Mouse (Mus musculus) thymus, adult 2 months (tissue): Measurements from ENCODE around the gene Fgfr1op2. TPM values are rescaled to one million over a fixed set of nuclear protein-coding genes. Genes with fewer than 3 reads are reported as not detected.
A peak's percentile ranks its signal among the peaks of the same experiment; 100 is the strongest.

Source experiments
- DNase-seq: peaks from one replicate; pipeline ENCODE4 v3.0.0; 2021
- H3K27ac ChIP-seq: fragments of 200-500 bp; 2 replicates; pipeline ENCODE4 v1.5.1; 2012; ENCODE audit warnings: low read length, control low read depth; ENCODE audit not compliant: control insufficient read depth, insufficient read depth
- H3K27me3 ChIP-seq: fragments of 200-500 bp; 2 replicates; pipeline ENCODE4 v1.6.1; 2012; ENCODE audit warnings: mild to moderate bottlenecking, low read length, moderate library complexity, mixed read lengths; ENCODE audit not compliant: control insufficient read depth, insufficient read depth
- H3K36me3 ChIP-seq: fragments of 200-500 bp; 2 replicates; pipeline ENCODE4 v1.6.1; 2012; ENCODE audit warnings: mild to moderate bottlenecking, low read length, moderate library complexity; ENCODE audit not compliant: control insufficient read depth, insufficient read depth
- H3K4me1 ChIP-seq: fragments of 200-500 bp; replicated peaks from 2 replicates; pipeline ENCODE4 v1.6.1; 2012; ENCODE audit warnings: low read length; ENCODE audit not compliant: control insufficient read depth, insufficient read depth
- H3K4me3 ChIP-seq: fragments of 200-500 bp; 2 replicates; pipeline ENCODE4 v1.5.1; 2012; ENCODE audit warnings: mild to moderate bottlenecking, low read length, control low read depth, moderate library complexity; ENCODE audit not compliant: control insufficient read depth, insufficient read depth
- CTCF ChIP-seq: fragments of 200-500 bp; IDR thresholded peaks from 2 replicates; pipeline ENCODE4 v1.5.1; 2012; ENCODE audit warnings: mild to moderate bottlenecking, control low read depth, low read length, moderate library complexity, borderline replicate concordance; ENCODE audit not compliant: control insufficient read depth, poor library complexity, insufficient read depth; ENCODE audit errors: extremely low read depth
- POLR2A ChIP-seq: fragments of 200-500 bp; IDR thresholded peaks from 2 replicates; pipeline ENCODE4 v1.6.1; 2012; ENCODE audit warnings: mild to moderate bottlenecking, low read length, control low read depth, moderate library complexity; ENCODE audit not compliant: control insufficient read depth, poor library complexity, insufficient read depth; ENCODE audit errors: extremely low read depth
- WGBS: fragments of 180-500 bp; shearing (Covaris S2); methylation state at CpG from one replicate; pipeline ENCODE4 v1.1.7; 2018; 5-methylcytosine and 5-hydroxymethylcytosine counted together
- polyA plus RNA-seq: library from polyadenylated mRNA; depleted of rRNA; stranded (reverse); fragments of >200 nt; gene quantifications from 2 replicates; pipeline ENCODE4 v1.2.3, GENCODE M21; 2012; rRNA removed

The Fgfr1op2 gene
- polyA plus RNA-seq, result 156 and 184 TPM in 2 replicates

GRCm38 (mm10) chr6:146576903-146577302, at the start of gene Fgfr1op2:
Fgfr1op2 (plus strand) TSS chr6:146577203.
- Histone ChIP-seq H3K27ac (peak within 1 kb of the TSS; percentile 87), H3K36me3 (no peaks in the 10 kb centered on the region), H3K4me1 (peaks cover 6% of the 10 kb centered on the region; the same call in 1 of the 2 replicates), H3K4me3 (peak within 1 kb of the TSS; percentile 88), H3K27me3 (no peaks in the 10 kb centered on the region)
- TF ChIP-seq CTCF (no peak), POLR2A (no peak)
- no peak for DNase-seq
- 0% methylated on average over 13 of the region's 13 CpGs for WGBS

GRCm38 (mm10) chr6:146527537-146527936, 49.5 kb upstream of the Fgfr1op2 start:
- 98% methylated on average over 2 of the region's 2 CpGs for WGBS
- H3K4me1 ChIP-seq, result peaks cover 13% of the 10 kb centered on the region

DNA sequence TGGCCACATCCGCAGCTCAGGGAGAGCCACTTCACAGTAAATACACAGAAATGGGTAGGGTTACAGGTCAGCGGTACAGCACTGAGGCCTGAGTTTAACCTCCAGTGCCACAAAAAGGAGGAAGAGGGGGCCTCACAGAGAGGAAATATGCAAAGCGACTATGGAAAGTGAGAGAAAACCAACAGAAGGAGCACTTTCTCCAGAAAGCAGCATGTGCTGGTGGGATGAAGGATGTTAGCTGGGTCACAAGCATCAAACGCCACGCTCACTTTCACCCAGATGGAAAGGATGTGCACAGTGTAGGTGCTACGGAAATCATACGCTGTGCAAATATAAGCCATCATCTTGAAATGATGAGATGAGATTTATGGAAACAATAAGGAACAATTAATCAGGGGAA, 46.6 kb upstream of the Fgfr1op2 start:
- no peaks in the 10 kb centered on the region for H3K27me3 ChIP-seq
- no peak overlapping the region for H3K27ac ChIP-seq
- H3K4me1 ChIP-seq, result peaks cover 13% of the 10 kb centered on the region
- 78% methylated on average over 7 of the region's 7 CpGs for whole genome bisulfite sequencing
- no peak overlapping the region for H3K4me3 ChIP-seq
- no peak for DNase-seq
- no peak for TF ChIP-seq POLR2A
- no peak for TF ChIP-seq CTCF
- H3K36me3 ChIP-seq, result no peaks in the 10 kb centered on the region

More at GRCm38 (mm10) chr6:146527537-146527936, 49.5 kb upstream of the Fgfr1op2 start:
- no peaks in the 10 kb centered on the region for H3K27me3 ChIP-seq
- DNase-seq, result no peak
- H3K36me3 ChIP-seq, result no peaks in the 10 kb centered on the region
- no peak overlapping the region for H3K4me3 ChIP-seq
- TF ChIP-seq CTCF (no peak), POLR2A (no peak)
- no peak overlapping the region for H3K27ac ChIP-seq

DNA sequence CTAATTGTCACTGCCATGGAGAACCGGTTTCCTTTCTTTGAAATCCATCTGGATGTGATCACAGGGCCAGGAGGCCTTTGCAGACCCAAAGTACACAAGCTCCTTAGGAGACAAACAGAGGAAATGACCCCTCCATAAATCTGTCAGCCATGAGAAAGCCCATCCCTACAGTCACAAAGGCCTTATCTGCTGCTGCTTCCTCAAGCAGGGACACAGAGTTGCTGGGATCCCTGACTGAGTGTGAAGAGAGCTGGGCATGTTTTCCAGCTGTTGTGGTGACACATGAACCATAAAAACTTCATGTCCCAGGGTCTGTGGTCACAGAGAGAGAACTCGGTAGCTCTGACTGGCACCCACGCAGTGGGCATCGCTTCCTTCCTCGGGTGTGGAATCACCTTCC, 46.2 kb upstream of the Fgfr1op2 start:
- Histone ChIP-seq H3K36me3 (no peaks in the 10 kb centered on the region), H3K27me3 (no peaks in the 10 kb centered on the region), H3K4me1 (peaks cover 13% of the 10 kb centered on the region), H3K27ac (no peak overlapping the region), H3K4me3 (no peak overlapping the region)
- 48% methylated on average over 5 of the region's 5 CpGs for WGBS
- no peak for DNase-seq
- TF ChIP-seq CTCF (no peak), POLR2A (no peak)

GRCm38 (mm10) chr6:146533146-146533545, 43.9 kb upstream of the Fgfr1op2 start:
- no peaks in the 10 kb centered on the region for H3K36me3 ChIP-seq
- TF ChIP-seq CTCF, result no peak
- no peak for TF ChIP-seq POLR2A
- H3K27me3 ChIP-seq, result no peaks in the 10 kb centered on the region
- no peak for DNase-seq
- peaks cover 13% of the 10 kb centered on the region for H3K4me1 ChIP-seq
- H3K27ac ChIP-seq, result no peak overlapping the region
- H3K4me3 ChIP-seq, result no peak overlapping the region
- 87% methylated on average over 4 of the region's 4 CpGs for WGBS

DNA sequence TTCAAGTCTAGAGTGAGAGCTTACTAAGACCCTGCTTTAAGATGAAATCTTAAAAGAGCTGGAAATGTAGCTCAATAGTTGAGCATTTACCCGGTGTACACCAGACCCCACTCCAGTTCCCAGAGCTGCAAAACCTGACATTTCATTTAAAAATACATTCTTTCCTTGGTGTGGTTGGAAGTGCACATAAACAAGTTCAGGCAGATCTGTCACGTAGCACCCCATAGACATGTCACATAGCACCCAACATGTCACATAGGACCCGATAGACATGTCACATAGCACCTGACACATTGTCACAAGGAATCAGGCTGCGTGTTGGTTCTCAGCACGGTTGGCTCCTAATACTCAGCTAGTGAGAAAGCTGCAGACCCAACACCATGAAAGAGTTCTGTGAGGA, 41.5 kb upstream of the Fgfr1op2 start:
- WGBS, result 95% methylated on average over 5 of the region's 5 CpGs
- H3K4me3 ChIP-seq, result no peak overlapping the region
- H3K27me3 ChIP-seq, result no peaks in the 10 kb centered on the region
- peaks cover 5% of the 10 kb centered on the region for H3K4me1 ChIP-seq
- DNase-seq, result no peak
- H3K36me3 ChIP-seq, result no peaks in the 10 kb centered on the region
- H3K27ac ChIP-seq, result no peak overlapping the region
- no peak for TF ChIP-seq CTCF

GRCm38 (mm10) chr6:146537111-146537510, 39.9 kb upstream of the Fgfr1op2 start:
- no peak overlapping the region for H3K4me3 ChIP-seq
- no peak for DNase-seq

More at GRCm38 (mm10) chr6:146537111-146537510, 39.9 kb upstream of the Fgfr1op2 start:
- Histone ChIP-seq H3K4me1 (no peaks in the 10 kb centered on the region), H3K27me3 (no peaks in the 10 kb centered on the region), H3K27ac (no peak overlapping the region), H3K36me3 (no peaks in the 10 kb centered on the region)
- no peak for TF ChIP-seq CTCF
- TF ChIP-seq POLR2A, result no peak
- 97% methylated on average over 4 of the region's 4 CpGs for WGBS
